Mouse (Mus musculus) kidney, adult 8-10 months (tissue): ENCODE results near the gene Sigmar1.

ENCODE experiments used
- DNase-seq, 2 experiments: peaks; one replicate each; pipeline ENCODE4 v3.0.0; 2022

The Sigmar1 gene

DNA sequence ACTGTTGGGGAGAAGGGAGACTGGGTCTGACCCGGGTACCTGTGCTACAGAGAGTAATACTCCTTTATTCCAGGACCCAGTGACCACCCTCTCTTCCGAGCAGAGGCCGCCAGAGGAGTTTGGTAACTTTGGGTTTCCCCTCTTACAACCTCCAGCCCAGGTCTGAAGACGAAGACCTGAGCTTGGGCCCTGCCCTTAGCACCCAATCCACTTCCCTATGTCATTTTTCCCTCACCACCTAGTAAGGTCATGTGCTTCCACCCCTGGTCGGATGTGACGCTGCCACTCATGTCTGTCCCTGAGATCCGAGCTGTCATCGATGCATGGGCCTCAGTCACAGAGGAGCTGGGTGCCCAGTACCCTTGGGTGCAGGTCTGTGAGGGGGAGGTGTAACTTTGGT, 483 bp upstream of the Sigmar1 start:
- peak in 1 of 2 experiments; percentile 25 for DNase-seq

DNA sequence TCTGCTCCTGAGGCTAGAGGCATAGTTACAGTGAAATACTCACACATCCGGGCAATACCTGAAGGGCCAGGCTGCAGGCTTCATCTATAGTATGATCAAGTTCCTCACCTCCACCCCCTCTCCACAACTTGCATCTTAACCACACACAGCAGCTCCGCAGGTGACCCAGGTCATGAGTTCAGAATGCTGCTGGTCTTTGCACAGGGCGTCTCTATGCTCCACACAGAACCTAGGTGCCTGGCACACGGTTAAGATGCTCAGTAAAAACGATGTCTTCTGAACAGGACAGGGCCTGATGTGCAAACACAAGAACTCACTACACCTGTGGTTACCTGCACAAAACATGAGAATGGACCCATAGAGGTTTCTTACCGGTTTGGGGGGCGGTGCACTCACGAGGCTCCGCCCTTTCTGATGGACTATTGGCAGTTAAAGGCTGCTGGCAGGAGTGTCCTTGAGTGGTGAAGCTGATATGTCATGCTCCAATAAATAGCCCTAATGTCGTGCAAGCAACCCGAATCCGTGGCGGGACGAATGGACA, 1.1 kb downstream of the Sigmar1 start, which contains the start of gene Galt:
Gene Galt (plus strand): TSS at position 432 of the 541 bp plus-strand sequence.
- peak in 1 of 2 experiments; percentile 80 for DNase-seq

DNA sequence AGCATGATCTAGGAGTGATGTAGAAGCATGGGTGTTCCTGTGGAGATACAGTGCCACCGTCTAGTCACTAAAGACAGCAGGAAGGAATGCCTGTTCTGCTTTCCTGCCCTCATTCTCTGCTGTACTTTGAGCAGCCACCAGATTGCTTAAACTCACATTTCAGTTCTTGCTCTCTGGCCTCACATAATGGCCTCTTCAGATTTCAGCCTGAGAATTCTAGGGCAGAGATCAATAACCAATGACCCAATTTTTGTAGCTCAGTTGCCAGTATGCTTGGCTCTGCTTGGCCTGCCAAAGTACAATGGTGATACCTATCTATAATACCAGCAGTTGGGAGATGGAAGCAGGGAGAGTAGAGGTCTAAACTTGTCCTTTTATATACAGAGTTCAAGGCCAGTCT, 10.9 kb downstream of the Sigmar1 start:
- no peak for DNase-seq

DNA sequence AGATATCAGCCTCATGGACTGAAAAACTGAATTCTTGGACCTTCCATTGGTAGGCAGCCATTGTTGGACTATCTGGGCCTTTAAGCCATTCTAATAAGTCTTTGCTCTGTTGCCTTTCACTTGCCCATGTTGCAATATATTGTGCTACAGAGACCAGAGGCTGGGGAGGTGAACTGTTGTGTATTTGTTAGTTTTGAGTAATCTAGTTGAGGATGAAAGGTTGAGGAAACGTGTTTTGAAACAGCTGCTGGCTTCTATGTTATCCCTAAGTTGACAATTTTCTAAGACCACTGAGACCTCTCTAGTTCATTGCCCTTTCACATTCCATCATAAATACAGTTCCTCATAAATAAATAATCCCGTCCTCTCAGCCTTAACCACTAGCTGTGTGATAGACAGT, 11.8 kb downstream of the Sigmar1 start:
- no peak for DNase-seq

DNA sequence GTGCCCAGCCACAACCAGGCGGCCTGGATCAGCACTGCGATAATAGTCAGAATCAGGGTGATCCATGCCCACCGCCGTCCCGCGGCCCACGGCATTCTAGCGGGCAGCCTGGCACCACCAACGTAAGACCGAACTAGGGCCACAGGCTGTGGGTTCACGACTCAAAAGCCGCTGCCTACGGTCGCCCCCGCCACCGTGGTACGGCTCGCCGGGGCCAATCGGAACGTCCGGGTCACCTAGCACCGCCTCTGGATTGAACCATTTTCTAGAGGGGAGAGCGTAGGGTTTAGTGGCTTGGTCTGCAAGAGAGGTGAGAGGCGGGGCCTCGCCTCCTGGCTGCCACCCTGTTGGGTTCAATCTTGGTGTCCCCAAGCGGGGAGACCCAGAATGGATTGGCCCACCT, 14.8 kb downstream of the Sigmar1 start:
- DNase-seq, result peak; percentile 96

DNA sequence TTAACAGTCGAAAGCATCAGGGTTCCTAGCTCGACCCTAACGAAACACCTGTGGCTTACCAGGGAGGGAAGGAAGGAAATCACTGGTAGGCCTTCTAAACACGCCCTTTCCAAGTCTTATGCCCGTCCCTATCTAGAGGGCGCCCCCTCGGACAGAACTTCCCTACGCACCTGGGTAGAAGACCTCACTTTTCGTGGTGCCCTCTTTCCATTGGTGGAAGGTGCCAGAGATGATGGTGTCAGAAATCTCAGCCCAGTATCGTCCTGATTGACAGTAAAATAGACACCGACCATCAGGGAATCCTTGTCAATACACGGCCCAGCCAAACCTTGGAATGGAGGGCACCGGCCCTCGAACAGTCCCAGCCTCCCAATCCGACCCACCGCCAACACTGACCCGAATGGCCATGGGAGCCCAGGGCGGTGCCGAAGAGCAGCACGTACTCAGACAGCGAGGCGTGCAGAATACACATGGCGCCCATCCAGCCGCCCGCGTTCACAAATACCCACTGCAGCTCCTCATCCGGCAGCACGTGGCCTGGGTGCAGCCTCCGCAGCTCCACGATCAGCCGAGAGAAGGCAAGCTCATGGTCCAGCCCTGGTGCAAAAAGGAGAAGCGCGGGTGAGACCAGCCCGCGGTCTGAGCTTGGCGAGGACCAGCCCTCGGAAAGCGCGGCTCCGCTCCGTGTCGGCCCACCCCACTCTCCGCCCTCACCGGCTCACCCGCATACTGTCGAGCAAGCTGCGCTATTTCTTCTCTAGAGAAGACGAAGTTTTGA, 15.4 kb downstream of the Sigmar1 start:
- DNase-seq, result peak in 1 of 2 experiments; percentile 53

DNA sequence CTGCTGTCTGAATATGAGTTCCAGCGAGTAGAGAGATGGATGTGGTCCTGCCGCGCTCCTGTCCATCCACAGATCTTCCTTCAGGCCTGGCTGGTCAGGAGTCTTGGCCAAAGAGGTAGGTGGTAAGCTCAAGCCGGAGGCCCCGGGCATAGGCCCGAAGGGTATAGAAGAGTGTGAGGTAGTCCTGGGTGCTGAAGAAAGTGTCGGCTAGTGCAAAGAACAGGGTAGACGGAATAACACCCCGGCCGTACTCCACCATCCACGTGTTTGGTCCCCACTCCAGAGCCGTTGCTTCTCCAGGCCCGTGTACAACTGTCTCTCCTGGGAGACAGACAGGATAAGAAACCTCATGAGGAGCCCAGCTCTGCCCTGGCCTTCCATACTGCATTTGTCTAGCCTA, 16.7 kb downstream of the Sigmar1 start:
- no peak for DNase-seq

DNA sequence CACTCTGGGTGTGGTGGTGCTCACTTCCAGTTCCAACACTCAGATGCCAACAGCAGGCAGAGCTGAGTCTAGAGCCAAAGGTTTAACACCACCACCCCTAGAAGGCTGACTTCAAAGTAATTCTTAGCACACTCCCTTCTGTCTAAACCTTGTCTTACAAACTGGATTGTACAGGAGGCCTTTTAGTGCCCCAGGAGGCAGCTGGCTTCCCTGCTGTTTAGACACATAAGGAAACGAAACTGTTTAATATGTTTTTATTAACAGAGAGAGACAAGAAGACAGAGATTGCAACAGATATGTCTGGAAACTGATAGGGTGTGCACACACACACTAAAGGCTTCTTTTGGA, 17.7 kb downstream of the Sigmar1 start:
- DNase-seq, result no peak

DNA sequence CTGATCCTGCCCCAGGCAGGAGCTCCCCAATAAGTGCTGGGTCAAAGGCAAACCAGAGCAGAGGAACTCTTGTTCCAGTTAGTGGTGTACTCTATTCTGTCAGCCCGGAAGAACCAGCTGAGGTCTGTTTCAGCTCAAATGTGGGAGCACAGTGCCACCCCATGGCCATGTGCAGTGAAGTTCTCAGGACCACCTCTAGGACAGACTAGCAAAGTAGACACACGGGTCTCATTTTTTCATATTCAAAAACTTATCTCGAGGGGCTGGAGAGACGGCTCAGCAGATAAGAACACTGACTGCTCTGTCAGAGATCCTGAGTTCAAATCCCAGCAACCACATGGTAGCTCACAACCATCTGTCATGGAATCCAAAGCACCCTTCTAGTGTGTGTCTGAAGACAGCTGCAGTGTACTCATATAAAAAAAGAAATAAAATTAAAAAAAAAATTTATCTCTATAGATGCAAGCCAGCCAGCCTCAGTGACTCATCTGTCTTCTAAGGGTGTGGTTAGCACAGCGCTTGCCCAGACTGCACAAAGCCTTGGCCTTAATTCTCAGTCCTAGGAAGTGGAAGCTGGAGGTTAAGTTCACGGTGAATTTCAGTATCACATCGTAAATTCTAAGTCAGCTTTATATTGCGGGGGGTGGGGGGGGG, 18.2 kb downstream of the Sigmar1 start:
- DNase-seq, result peak; percentile 71 to 80

DNA sequence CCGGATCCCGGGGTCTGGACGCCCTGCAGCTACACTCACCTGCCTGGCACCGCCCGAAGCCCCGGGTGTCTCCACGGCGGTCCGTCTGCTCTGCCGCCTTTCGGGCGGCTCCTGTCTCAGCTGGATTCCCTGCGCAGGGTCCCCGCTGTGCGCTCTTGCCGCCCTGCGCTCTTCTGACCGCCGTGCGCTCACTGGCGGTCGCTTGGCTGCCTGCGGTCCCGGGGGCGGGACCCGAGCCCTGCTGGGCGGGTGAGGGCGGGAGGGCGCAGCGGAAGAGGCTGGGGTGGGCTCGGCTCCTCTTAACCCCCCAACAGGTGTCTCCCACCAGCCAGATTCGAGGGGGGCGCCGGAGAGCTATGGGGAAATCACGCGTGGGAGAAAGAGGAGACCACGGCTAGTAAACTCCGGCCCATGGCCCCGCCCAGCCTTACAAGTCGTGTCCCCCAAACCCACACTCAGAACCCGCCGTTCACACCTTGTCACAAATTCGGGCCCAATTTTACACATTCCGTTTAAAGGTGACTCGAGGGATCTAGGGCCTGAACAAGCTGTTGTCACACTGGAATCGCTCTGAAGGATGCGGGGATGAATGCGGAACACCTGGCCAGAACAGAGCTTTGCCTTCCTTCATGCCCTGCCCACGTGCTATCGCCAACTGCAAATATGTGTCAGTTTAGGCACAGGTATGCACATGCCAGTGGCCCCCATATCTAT, 24.7 kb downstream of the Sigmar1 start, which contains the start of gene Arid3c:
Gene Arid3c (minus strand): TSS at position 91 of the 714 bp plus-strand sequence.
- no peak for DNase-seq

DNA sequence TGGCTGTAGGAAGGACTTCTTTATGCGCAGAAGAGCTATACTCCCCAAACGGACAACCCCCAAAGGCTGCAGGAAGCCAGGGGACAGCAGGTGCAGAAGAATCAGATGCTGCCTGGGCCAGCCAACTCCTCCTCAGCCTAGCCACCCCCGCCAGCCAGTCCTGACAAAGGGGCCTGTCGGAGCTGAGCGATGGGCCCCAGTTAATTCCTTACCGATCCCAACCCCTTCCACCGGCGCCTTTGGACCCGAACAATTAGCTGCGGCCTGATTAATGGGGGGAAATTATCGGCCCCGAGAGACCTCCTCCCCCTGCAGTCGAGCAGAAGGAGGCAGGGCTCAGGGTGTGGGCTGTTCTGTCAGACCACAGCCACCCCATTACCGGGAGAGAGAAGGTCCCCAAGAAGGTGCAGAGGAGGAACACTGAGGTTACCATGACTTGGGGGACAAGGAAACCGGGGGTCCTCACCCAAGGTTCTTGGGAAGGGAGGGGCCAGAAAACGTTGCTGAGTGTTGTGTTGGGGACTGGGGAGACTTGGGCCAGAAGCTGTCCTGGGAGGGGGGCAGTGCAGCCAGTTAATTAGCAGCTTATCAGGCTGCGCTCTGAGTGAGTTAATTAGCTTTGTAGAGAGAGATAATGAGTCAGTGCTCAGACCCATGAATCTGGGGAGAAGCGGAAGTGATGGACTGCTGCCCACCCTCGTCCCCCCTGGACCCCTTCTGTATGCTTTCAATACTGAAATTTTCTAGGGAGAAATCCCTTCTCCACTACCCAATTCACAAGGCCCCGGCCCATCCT, 28.9 kb downstream of the Sigmar1 start:
- no peak for DNase-seq

DNA sequence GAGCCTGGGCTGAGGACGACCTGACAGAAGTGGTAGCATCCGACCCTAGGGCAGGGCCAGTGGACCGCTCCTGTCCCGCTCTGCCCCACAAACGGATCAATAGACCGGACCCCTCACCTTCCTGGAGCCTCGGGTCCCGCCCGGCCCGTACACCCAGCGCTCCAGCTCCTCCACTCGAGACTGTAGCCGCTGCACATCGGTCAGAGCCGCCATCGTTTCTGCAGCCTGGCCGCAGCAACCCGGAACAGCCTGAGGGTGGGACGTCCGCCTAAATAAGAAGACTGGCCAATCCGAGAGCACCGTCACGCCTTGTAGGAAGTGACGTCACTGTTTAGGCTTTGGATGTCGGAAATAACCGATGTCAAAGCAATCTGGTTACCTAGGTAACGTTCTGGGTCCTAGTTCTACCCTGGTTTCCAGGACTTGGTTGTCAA, 33.0 kb downstream of the Sigmar1 start, which contains the start of gene Dctn3:
Gene Dctn3 (minus strand): TSS at position 253 of the 434 bp plus-strand sequence.
- peak; percentile 94 to 96 for DNase-seq

DNA sequence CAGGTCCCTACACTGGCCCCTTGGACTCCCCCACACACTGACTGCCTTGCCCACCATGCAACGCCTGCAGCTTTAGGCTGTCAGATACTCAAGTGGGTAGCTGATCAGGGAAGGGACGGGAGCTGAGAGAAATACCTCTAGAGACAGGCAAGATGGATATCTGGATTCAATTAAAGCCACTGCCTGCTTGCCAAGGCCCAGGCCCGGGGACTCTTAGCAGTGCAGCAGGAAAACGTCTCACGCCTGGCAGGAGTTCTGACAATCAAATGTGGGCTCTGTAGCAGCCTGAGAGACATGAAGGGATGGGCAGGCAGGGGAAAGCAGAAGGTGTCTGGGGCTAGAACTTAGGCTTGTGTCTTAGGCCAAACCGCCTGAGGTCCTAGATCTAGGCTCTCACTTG, 39.1 kb downstream of the Sigmar1 start:
- no peak for DNase-seq

DNA sequence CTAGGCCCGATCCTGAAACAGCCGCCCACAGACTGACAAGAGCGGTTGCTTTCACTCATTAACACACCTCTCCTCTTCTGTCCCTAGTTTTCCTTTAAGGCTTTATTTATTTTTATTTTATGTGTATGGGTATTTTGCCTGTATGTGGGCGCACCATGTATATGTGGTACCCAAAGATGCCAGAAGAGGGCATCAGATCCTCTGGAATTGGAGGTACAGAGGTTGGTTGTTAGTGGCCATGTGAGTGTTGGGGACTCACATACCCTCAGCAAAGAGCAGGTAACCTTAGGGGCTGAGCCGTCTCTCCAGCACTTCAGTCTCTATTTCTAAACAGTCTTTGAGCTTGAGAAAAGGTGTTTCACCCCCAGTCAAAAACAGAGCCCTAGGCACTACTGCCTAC, 40.4 kb downstream of the Sigmar1 start:
- DNase-seq, result peak; percentile 43 to 69

DNA sequence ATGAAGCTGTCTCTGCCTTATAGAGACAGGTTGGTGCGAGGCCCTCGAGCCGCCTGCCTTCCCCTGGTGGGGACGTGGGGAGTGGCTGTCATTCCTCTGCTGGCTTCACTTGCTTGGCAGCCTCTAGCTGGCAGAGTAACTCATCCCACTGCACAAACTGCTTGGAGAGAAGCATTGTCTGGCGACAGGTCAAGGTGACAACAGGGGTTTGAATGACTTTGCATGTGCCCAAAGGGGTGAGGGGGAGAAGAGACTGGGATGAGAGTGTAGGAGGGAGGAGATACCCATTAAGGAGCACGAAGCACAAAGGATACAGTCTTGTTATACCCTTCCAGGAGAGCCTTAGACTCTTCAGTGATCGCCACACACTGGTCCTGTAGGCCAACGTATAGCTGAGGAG, 40.9 kb downstream of the Sigmar1 start:
- DNase-seq, result no peak

DNA sequence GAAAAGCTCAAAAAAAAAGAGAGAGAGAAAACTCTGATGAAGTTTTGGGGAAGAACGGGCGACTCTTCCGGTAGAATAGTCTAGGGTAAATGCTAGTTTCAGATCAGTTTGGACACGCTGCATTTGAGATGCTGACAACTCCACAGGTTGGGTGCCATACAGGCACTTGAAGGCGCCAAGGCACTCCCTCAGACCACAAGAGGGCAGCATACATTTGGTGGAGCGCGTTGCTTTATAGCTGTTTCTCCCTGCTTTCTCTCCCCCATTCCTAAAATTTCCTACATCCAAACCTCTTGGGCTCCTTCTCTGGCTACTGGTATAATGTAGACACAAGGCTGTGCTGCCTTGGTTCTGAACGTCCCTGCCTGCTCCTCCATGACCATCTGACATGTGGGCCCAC, 41.7 kb downstream of the Sigmar1 start:
- DNase-seq, result peak; percentile 65 to 67

DNA sequence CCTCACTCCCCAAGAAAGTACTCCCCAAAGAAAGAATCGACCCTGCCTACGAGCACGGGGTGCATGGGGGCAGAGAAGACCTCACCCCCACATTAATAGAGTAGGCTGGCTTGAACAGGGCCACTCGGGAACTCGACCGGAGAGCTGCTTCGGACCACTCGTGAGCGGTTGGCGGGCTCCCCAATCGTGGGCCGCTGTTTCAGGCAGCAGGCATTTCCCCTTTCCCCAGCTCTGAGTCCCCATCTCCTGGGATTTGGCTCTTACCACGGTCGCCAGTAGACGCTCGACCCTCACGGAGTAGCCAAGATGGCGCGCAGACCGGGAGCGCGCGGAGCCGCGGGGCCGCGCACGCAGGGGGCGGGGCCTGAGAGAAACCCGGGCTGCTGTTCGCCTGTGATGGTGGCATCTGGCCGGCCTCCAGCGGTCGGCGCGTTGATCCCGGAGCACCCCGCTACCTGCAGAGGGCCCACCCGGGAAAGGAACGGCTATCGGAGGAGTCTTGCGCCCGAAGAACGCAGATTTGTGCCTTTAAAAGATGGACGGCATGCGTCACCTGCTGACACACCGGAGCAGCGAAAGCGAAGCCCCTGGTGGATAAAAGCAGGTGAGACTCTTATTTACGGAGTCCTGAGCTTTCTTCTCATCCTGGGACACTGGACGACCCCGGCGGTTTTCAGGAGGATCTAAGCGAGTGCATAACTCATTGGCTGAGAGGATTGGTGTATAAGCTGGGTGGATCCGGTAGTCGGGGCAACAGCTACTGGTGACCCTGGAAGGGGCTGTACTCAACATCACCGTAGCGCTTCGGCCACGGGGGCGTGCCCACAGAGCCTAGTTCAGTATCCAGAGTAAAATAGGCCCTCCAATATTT, 42.5 kb downstream of the Sigmar1 start, which contains the start of gene Rpp25l:
Gene Rpp25l (minus strand): TSS at position 338 of the 871 bp plus-strand sequence.
- peak; percentile 72 to 85 for DNase-seq

DNA sequence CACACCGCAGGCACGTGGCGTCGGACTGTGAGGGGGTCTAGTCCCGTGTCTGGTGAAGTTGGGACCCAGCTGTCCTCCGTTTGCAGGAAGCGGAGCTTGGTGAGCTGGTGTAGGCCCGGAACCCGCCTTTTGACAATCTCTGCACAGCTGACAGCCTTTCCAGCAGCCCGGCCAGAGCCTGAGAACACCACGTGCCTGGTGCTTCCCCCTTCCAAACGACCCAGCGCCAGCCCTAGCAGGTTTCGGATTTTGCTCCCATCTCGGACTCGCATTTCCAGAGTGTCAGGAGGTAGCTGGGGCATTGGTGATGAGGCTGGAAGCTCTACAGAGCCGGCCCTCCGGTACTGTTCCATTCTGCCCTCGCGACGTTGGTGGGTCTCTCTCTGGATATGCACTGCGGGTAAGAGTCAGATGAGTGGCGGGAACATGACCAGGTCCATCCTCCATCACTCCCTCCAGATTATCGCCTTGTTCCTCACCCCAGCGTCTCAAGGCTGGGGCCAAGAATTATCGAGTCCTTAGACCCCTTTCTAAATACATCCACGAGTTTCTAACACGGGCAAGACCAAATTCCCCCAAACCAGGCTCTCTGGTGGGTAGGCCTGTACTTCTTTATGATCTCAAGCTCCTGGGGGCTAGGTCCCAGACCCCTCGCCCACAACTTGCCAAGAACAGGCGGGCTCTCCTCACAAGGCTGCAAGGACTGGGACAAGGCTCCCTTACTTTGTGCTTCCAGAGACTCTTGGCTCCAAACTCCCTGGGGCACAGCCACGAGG, 43.3 kb downstream of the Sigmar1 start:
- DNase-seq, result peak; percentile 22 to 25

DNA sequence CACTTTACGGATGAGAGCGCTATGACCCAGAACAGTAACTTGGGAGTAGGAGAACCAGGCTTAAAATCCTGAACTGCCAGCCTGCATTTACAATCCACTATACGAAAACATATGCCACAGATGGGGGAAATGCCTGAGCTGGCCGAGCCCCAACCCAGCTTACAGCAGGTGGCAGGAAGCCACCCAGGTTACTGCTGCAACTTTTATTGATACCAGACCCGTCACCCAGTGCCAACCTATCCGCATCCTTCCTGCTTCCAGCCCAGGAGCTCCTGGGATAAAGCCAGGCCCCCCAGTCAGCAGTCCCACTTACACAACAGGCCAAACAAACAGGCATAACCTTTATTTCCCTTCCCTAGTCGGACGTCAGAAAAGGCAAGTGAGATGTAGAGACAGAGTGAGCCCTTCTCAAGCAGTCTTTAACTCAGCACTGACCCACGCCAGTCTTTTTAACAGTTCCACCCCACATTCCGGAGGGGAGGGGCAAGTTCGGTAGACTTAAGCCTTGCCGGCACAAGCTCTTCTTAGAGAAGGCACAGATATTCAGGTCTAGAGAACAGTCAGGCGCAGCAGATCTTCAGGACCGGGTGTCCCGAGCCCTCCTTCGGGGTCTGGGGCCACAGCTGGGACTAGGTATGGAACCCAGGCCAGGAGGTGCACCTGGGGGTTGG, 44.1 kb downstream of the Sigmar1 start:
- no peak for DNase-seq

DNA sequence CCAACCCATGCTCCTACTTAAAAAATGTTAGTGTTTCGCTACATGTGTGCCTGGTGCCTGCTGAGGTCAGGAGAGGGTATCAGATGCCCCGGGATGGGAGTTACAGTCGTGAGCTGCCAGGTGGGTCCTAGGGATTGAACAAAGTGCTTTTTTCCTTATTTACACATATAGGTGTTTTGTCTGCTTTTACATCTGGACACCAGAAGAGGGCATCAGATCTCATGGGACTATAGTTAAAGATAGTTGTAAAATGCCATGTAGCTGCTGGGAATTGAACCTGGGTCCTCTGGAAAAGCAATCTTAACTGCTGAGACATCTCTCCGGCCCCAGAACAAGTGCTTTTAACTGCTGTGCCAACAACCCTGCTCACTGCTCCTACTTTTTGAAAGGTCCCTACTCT, 45.7 kb downstream of the Sigmar1 start:
- no peak for DNase-seq
